Mouse (Mus musculus): ENCODE data around the gene Plekhh2. TPM values are rescaled to one million over a fixed set of nuclear protein-coding genes. Genes with fewer than 3 reads are reported as not detected.

Plekhh2 gene
- polyA plus RNA-seq, 1 experiment from 2014 or later, result 7.0 TPM

- no peaks in the 10 kb centered on the region for H3K36me3 ChIP-seq
- H3K4me2 ChIP-seq, result no peak overlapping the region
- no peak overlapping the region for H3K27ac ChIP-seq
- no peak for ATAC-seq (ENCODE audit: insufficient number of reproducible peaks, insufficient read depth, low FRiP score, low TSS enrichment, low read depth)
- no peak overlapping the region for H3K4me3 ChIP-seq (replicated peaks)
- H3K9me3 ChIP-seq, result no peaks in the 10 kb centered on the region
- WGBS, result 86% methylated on average over 8 of the region's 8 CpGs
- H3K9ac ChIP-seq (replicated peaks), result no peak overlapping the region
- H3K27me3 ChIP-seq, result no peaks in the 10 kb centered on the region
- peaks cover 16% of the 10 kb centered on the region for H3K4me1 ChIP-seq (replicated peaks)
Measured at GRCm38 (mm10) chr17:84658951-84659350, 147.3 kb downstream of the Plekhh2 start.

- no peak overlapping the region for H3K4me2 ChIP-seq
- no peak overlapping the region for H3K27ac ChIP-seq
- no peak overlapping the region for H3K4me3 ChIP-seq (replicated peaks)
- no peaks in the 10 kb centered on the region for H3K27me3 ChIP-seq
- no peaks in the 10 kb centered on the region for H3K36me3 ChIP-seq
- H3K9ac ChIP-seq (replicated peaks), result no peak overlapping the region
- H3K4me1 ChIP-seq (replicated peaks), result peaks cover 16% of the 10 kb centered on the region
- no peak for ATAC-seq (ENCODE audit: insufficient number of reproducible peaks, insufficient read depth, low FRiP score, low TSS enrichment, low read depth)
- no peaks in the 10 kb centered on the region for H3K9me3 ChIP-seq
- 39% methylated on average over 10 of the region's 10 CpGs for WGBS
Measured at GRCm38 (mm10) chr17:84665053-84665452, 153.4 kb downstream of the Plekhh2 start.

- ATAC-seq (ENCODE audit: insufficient number of reproducible peaks, insufficient read depth, low FRiP score, low TSS enrichment, low read depth), result no peak
- no peaks in the 10 kb centered on the region for H3K9me3 ChIP-seq
- peaks cover 16% of the 10 kb centered on the region for H3K4me1 ChIP-seq (replicated peaks)
- peak overlapping the region; percentile 3; the same call in 1 of the 2 replicates for H3K4me2 ChIP-seq
- no peaks in the 10 kb centered on the region for H3K36me3 ChIP-seq
- no peak overlapping the region for H3K4me3 ChIP-seq (replicated peaks)
- no peak overlapping the region for H3K27ac ChIP-seq
- H3K27me3 ChIP-seq, result no peaks in the 10 kb centered on the region
- 9% methylated on average over 9 of the region's 9 CpGs for WGBS
- H3K9ac ChIP-seq (replicated peaks), result no peak overlapping the region
Measured at GRCm38 (mm10) chr17:84665691-84666090, 154.0 kb downstream of the Plekhh2 start.

GRCm38 (mm10) chr17:84667848-84668247 is 156.2 kb downstream of the Plekhh2 start:
- H3K9ac ChIP-seq (replicated peaks), result no peak overlapping the region
- H3K36me3 ChIP-seq, result no peaks in the 10 kb centered on the region
- 86% methylated on average over 3 of the region's 3 CpGs for WGBS
- no peak overlapping the region for H3K27ac ChIP-seq
- no peak for ATAC-seq (ENCODE audit: insufficient number of reproducible peaks, insufficient read depth, low FRiP score, low TSS enrichment, low read depth)
- H3K4me3 ChIP-seq (replicated peaks), result no peak overlapping the region
- peaks cover 16% of the 10 kb centered on the region for H3K4me1 ChIP-seq (replicated peaks)
- no peaks in the 10 kb centered on the region for H3K27me3 ChIP-seq
- no peak overlapping the region for H3K4me2 ChIP-seq
- H3K9me3 ChIP-seq, result no peaks in the 10 kb centered on the region

Other genes with a start within 250 kb of the Plekhh2 start
- gene Thada, start 45.7 kb upstream of the Plekhh2 start, polyA plus RNA-seq (2016; fragmentation: Nextera tagmentation; extraction: Ambion mirVana), result 12.1 and 15.3 TPM in 2 replicates
- 41.5 and 42.1 TPM in 2 replicates for gene Dync2li1, start 114.6 kb downstream of the Plekhh2 start, polyA plus RNA-seq (2016; fragmentation: Nextera tagmentation; extraction: Ambion mirVana)
- 0.11 TPM in 1 of 2 replicates, not detected in the other for gene Abcg8, start 164.4 kb downstream of the Plekhh2 start, polyA plus RNA-seq (2016; fragmentation: Nextera tagmentation; extraction: Ambion mirVana)
- 0.95 and 1.1 TPM in 2 replicates for gene Abcg5, start 171.1 kb downstream of the Plekhh2 start, polyA plus RNA-seq (2016; fragmentation: Nextera tagmentation; extraction: Ambion mirVana)